Mouse (Mus musculus) ovary, postnatal 14 days (tissue): ENCODE measurements at regions not wholly inside any gene's neighbourhood (a gene's known extent, or its start where the extent isn't known, plus 50 kb on each side); places are given as distances from the start of the nearest gene placed in this dataset.
A peak's percentile ranks its signal among the peaks of the same experiment; 100 is the strongest.
"Not testable (repeated sequence)": the region's sequence is repeated elsewhere in the genome, so short reads cannot be mapped to it uniquely, and the experiment has no call there.

Experiments used
- DNase-seq: peaks from one replicate; pipeline ENCODE4 v3.0.0; 2022; ENCODE audit warnings: low spot score

DNA sequence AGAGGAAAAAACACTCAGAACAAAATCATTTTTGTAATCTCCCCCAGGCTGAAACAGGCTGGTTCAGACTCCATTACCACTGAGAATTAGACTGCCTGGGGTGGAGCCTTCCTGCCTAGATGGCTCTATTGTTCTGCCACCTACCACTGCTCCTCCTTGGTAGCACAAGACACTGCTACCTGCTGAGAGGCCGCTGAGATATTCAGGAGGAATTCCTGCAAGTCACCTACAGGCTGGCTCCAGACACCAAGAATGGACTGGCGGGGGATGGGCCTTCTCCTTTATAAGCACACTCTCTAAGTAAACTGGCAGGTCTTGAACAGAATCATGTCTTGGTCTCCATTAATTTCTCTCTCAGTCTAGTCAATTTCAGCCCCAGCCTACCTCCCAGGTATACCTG lies 3289.4 kb downstream of the Gm37988 start:
- DNase-seq: no peak

DNA sequence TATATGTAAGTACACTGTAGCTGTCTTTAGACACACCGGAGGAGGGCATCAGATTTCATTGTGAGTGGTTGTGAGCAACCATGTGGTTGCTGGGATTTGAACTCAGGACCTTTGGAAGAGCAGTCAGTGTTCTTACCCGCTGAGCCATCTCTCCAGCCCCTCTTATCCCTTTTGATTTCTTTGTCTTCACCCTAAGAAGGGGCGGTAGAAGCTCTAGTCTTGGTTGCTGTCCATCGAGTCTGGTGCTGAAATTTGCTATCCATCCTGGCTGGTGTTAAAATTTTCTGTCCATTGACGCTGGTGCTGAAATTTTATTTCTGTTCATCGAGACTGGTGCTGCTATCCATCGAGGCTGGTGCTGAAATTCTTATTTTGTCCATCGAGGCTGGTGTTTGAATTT lies 3290.9 kb upstream of the A830018L16Rik start:
- DNase-seq: peak; percentile 42

GRCm38 (mm10) chr1:8134434-8135433 lies 3279.2 kb upstream of the A830018L16Rik start:
- DNase-seq: not testable (repeated sequence)

- DNase-seq: no peak
Observed at GRCm38 (mm10) chr1:8142583-8142982, 3271.3 kb upstream of the A830018L16Rik start.

DNA sequence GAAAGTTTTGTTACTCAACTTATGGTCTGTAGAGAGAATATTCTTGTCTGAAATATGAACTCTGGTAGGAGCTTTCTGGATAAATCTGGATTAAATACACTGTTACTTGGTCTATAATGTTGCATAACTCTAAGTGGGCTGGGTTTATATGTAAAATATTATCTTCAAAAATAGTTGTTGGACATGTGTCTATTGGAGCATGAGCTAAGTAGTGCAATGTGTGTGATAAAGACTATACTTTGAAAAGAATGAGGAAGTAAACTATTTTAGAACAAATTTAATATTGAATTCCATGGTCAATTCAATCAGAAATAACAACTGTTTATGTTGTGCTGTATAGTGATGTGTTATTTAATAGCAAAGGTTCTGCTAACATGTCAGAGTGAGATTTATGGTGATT lies 3240.7 kb upstream of the A830018L16Rik start:
- DNase-seq: no peak
